Comparison of ENCODE assay signal across 25 mouse cellular contexts in genomic region chr5:110222757-110223156, GRCm38 (mm10). TPM values are rescaled to one million over a fixed set of nuclear protein-coding genes. Genes with fewer than 3 reads are reported as not detected.
DNase-seq lines count a peak whose midpoint lies in the region; ATAC-seq lines count a peak whose summit lies in the region.
"Had no signal": no experiment of that assay in that cellular context is flagged by ENCODE, and none has a peak within 500 bp of the region (broad histone marks: within the 10 kb centered on the region; RNA-seq: fewer than 3 reads in every experiment).

No protein-coding gene starts in this region.

- 0 out of 2 replicates have a peak overlapping the region, but pooled peaks have one; percentile 23 for H3K27ac ChIP-seq in embryonic facial prominence, embryonic 13.5 days
- H3K27ac ChIP-seq in embryonic facial prominence, embryonic 10.5 days (replicated peaks), result no peak overlapping the region
- H3K27ac ChIP-seq in liver, embryonic 11.5 days (ENCODE audit: low read depth, low read length), result no peak overlapping the region
- H3K27ac ChIP-seq: embryonic facial prominence, embryonic 12.5 days; forebrain, embryonic 12.5 days; gastrocnemius, adult 2 months; heart, embryonic 10.5 days; hindbrain, embryonic 12.5 days had no signal

- H3K4me3 ChIP-seq in embryonic facial prominence, embryonic 13.5 days, result no peak overlapping the region
- no peak overlapping the region for H3K4me3 ChIP-seq in embryonic facial prominence, embryonic 10.5 days
- H3K4me3 ChIP-seq in liver, embryonic 11.5 days (ENCODE audit: low read depth, low read length), result no peak overlapping the region
- H3K4me3 ChIP-seq: embryonic facial prominence, embryonic 12.5 days; forebrain, embryonic 12.5 days; gastrocnemius, adult 2 months; heart, embryonic 10.5 days; hindbrain, embryonic 12.5 days had no signal

- H3K27me3 ChIP-seq in embryonic facial prominence, embryonic 13.5 days, result no peaks in the 10 kb centered on the region
- H3K27me3 ChIP-seq in embryonic facial prominence, embryonic 10.5 days (replicated peaks; ENCODE audit: low read depth, poor library complexity, severe bottlenecking), result no peaks in the 10 kb centered on the region
- H3K27me3 ChIP-seq in liver, embryonic 11.5 days (replicated peaks; ENCODE audit: control insufficient read depth, insufficient read depth, low read length), result no peaks in the 10 kb centered on the region
- H3K27me3 ChIP-seq: embryonic facial prominence, embryonic 12.5 days; forebrain, embryonic 12.5 days; hindbrain, embryonic 12.5 days; Patski had no signal

- DNase-seq in embryonic facial prominence, embryonic 10.5 days (ENCODE audit: low spot score), result no peak
- DNase-seq in cerebellum, adult 11-12 months, result peak; percentile 88
- peak; percentile 86 for DNase-seq in cerebellum, adult 9-10 months
- DNase-seq in cerebellum, postnatal 25 days, result peak; percentile 78 to 83
- no peak for DNase-seq in spleen, postnatal 10 days (ENCODE audit: low spot score in 2 of 2)
- DNase-seq in urinary bladder, postnatal 14 days (ENCODE audit: low spot score), result no peak
- DNase-seq in liver, embryonic 11.5 days (ENCODE audit: low spot score), result no peak
- DNase-seq: adrenal gland, postnatal 14 days; embryo, embryonic 11 days; gastrocnemius, adult 2 months; gastrocnemius, postnatal 25 days; heart, postnatal 10 days; heart, postnatal 4 days; kidney, adult 11 months; kidney, adult 9 months had no signal

- ATAC-seq in embryonic facial prominence, embryonic 13.5 days (ENCODE audit: insufficient number of reproducible peaks, insufficient read depth, low FRiP score, low TSS enrichment, low read depth), result no peak
- no peak for ATAC-seq in liver, embryonic 11.5 days (replicated peaks; ENCODE audit: low FRiP score)
- ATAC-seq: activated CD4-positive, CD25-positive, alpha-beta regulatory T cell, adult 4 months; forebrain, embryonic 16.5 days; hindbrain, embryonic 16.5 days; inflammation-experienced regulatory T-cells, adult 6 months; Patski had no signal

- no peak overlapping the region for H3K4me2 ChIP-seq in embryonic facial prominence, embryonic 13.5 days
- no peak overlapping the region for H3K4me2 ChIP-seq in liver, embryonic 11.5 days
- H3K4me2 ChIP-seq: embryonic facial prominence, embryonic 12.5 days; forebrain, embryonic 12.5 days; hindbrain, embryonic 12.5 days had no signal

- H3K4me1 ChIP-seq in embryonic facial prominence, embryonic 13.5 days, result no peaks in the 10 kb centered on the region
- H3K4me1 ChIP-seq in embryonic facial prominence, embryonic 10.5 days, result no peaks in the 10 kb centered on the region
- no peaks in the 10 kb centered on the region for H3K4me1 ChIP-seq in liver, embryonic 11.5 days (replicated peaks; ENCODE audit: control insufficient read depth, insufficient read depth, low read length)
- H3K4me1 ChIP-seq: embryonic facial prominence, embryonic 12.5 days; forebrain, embryonic 12.5 days; heart, embryonic 10.5 days; hindbrain, embryonic 12.5 days had no signal

- no peak overlapping the region for H3K9ac ChIP-seq in embryonic facial prominence, embryonic 13.5 days
- H3K9ac ChIP-seq in liver, embryonic 11.5 days (ENCODE audit: low read depth, low read length), result no peak overlapping the region
- H3K9ac ChIP-seq: embryonic facial prominence, embryonic 12.5 days; forebrain, embryonic 12.5 days; hindbrain, embryonic 12.5 days had no signal

- no peaks in the 10 kb centered on the region for H3K9me3 ChIP-seq in embryonic facial prominence, embryonic 13.5 days
- H3K9me3 ChIP-seq in embryonic facial prominence, embryonic 10.5 days, result no peaks in the 10 kb centered on the region
- no peaks in the 10 kb centered on the region for H3K9me3 ChIP-seq in liver, embryonic 11.5 days (ENCODE audit: control insufficient read depth, low read length)
- H3K9me3 ChIP-seq: embryonic facial prominence, embryonic 12.5 days; forebrain, embryonic 12.5 days; heart, embryonic 10.5 days; hindbrain, embryonic 12.5 days had no signal

- 84% methylated on average over 6 of the region's 6 CpGs for WGBS in embryonic facial prominence, embryonic 13.5 days
- WGBS in embryonic facial prominence, embryonic 10.5 days, result 90% methylated on average over 6 of the region's 6 CpGs
- WGBS in liver, embryonic 11.5 days, result 85% methylated on average over 6 of the region's 6 CpGs

- H3K36me3 ChIP-seq in embryonic facial prominence, embryonic 13.5 days, result peaks cover 86% of the 10 kb centered on the region
- H3K36me3 ChIP-seq in embryonic facial prominence, embryonic 10.5 days (replicated peaks), result peaks cover 83% of the 10 kb centered on the region
- H3K36me3 ChIP-seq in liver, embryonic 11.5 days (ENCODE audit: control insufficient read depth, insufficient read depth, low read length), result peaks cover 20% of the 10 kb centered on the region

RNA-seq across cellular contexts. Expression of gene Ankle2, which starts 8.0 kb away (rescaled TPM):
- 29.4 and 30.0 TPM in 2 replicates for polyA plus RNA-seq in embryonic facial prominence, embryonic 13.5 days (2015; fragmentation: Nextera tagmentation; extraction: Ambion mirVana)
- 32.7 and 34.7 TPM in 2 replicates for polyA plus RNA-seq in embryonic facial prominence, embryonic 10.5 days (2016; fragmentation: Nextera tagmentation; extraction: Ambion mirVana)
- polyA plus RNA-seq in liver, embryonic 11.5 days (2014; fragmentation: Nextera tagmentation; extraction: Ambion mirVana), result 30.4 and 30.5 TPM in 2 replicates

RNA-seq across cellular contexts. Expression of gene Golga3, which starts 46.3 kb away (rescaled TPM):
- polyA plus RNA-seq in embryonic facial prominence, embryonic 13.5 days (2015; fragmentation: Nextera tagmentation; extraction: Ambion mirVana), result 25.3 and 25.4 TPM in 2 replicates
- 19.9 and 20.6 TPM in 2 replicates for polyA plus RNA-seq in embryonic facial prominence, embryonic 10.5 days (2016; fragmentation: Nextera tagmentation; extraction: Ambion mirVana)
- 19.2 and 20.4 TPM in 2 replicates for polyA plus RNA-seq in liver, embryonic 11.5 days (2014; fragmentation: Nextera tagmentation; extraction: Ambion mirVana)

RNA-seq across cellular contexts. Expression of gene Pgam5, which starts 47.0 kb away (rescaled TPM):
- polyA plus RNA-seq in embryonic facial prominence, embryonic 13.5 days (2015; fragmentation: Nextera tagmentation; extraction: Ambion mirVana), result 65.6 and 67.2 TPM in 2 replicates
- polyA plus RNA-seq in embryonic facial prominence, embryonic 10.5 days (2016; fragmentation: Nextera tagmentation; extraction: Ambion mirVana), result 95.3 and 96.3 TPM in 2 replicates
- 78.2 and 81.1 TPM in 2 replicates for polyA plus RNA-seq in liver, embryonic 11.5 days (2014; fragmentation: Nextera tagmentation; extraction: Ambion mirVana)

Comparison
In these comparisons a context has a peak if more than half of its experiments do, and no peak if none do; other contexts are left out.
1. DNase-seq: peak in cerebellum, adult 11-12 months (single experiment), cerebellum, adult 9-10 months (single experiment) and cerebellum, postnatal 25 days (2 of 2); none in embryonic facial prominence, embryonic 10.5 days (single experiment), spleen, postnatal 10 days (0 of 2), urinary bladder, postnatal 14 days (single experiment) and liver, embryonic 11.5 days (single experiment).